Mouse (Mus musculus): Measurements from ENCODE around the gene Dnajb6.

GRCm38 (mm10) chr5:29770935-29771334, 35.4 kb downstream of the Dnajb6 start:
- TF ChIP-seq CTCF (IDR thresholded peaks at IDR 0.05; ENCODE audit: control insufficient read depth, insufficient read depth, insufficient replicate concordance, low read depth, low read length) (no peak), POLR2A (IDR thresholded peaks at IDR 0.05; ENCODE audit: control insufficient read depth, low read depth, low read length) (no peak)

All from testis, adult 2 months (tissue).